24 mouse cellular contexts compared by ENCODE assay signal in genomic region chr6:137525769-137526168, GRCm38 (mm10).
DNase-seq lines count a peak whose midpoint lies in the region; ATAC-seq and TF ChIP-seq lines count a peak whose summit lies in the region.
"Had no signal": no experiment of that assay in that cellular context is flagged by ENCODE, and none has a peak within 500 bp of the region (broad histone marks: within the 10 kb centered on the region; RNA-seq: fewer than 3 reads in every experiment).

No protein-coding gene starts in this region.

- WGBS in hindbrain, embryonic 11.5 days: 18% methylated on average over 3 of the region's 3 CpGs
- WGBS in hindbrain, postnatal 0 days: 19% methylated on average over 3 of the region's 3 CpGs
- under 1% methylated on average over 3 of the region's 3 CpGs for WGBS in midbrain, embryonic 13.5 days

- TF ChIP-seq CTCF in hindbrain, postnatal 0 days (IDR thresholded peaks at IDR 0.05; ENCODE audit: low read depth): no peak
- TF ChIP-seq CTCF in layer of hippocampus, adult 2 months (conservative IDR thresholded peaks at IDR 0.05): no peak

- H3K36me3 ChIP-seq in hindbrain, embryonic 11.5 days (ENCODE audit: control insufficient read depth, insufficient read depth, low read length): no peaks in the 10 kb centered on the region
- H3K36me3 ChIP-seq in hindbrain, postnatal 0 days (ENCODE audit: insufficient read depth, low read length): no peaks in the 10 kb centered on the region
- no peaks in the 10 kb centered on the region for H3K36me3 ChIP-seq in midbrain, embryonic 13.5 days

- H3K27me3 ChIP-seq in hindbrain, embryonic 11.5 days (ENCODE audit: control insufficient read depth, insufficient read depth, low read length): no peaks in the 10 kb centered on the region
- no peaks in the 10 kb centered on the region for H3K27me3 ChIP-seq in hindbrain, postnatal 0 days (ENCODE audit: insufficient read depth, low read length)
- no peaks in the 10 kb centered on the region for H3K27me3 ChIP-seq in midbrain, embryonic 13.5 days
- H3K27me3 ChIP-seq: heart, embryonic 12.5 days; Patski had no signal

- no peaks in the 10 kb centered on the region for H3K4me1 ChIP-seq in hindbrain, embryonic 11.5 days (replicated peaks; ENCODE audit: control insufficient read depth, insufficient read depth, low read length)
- no peaks in the 10 kb centered on the region for H3K4me1 ChIP-seq in hindbrain, postnatal 0 days (ENCODE audit: insufficient read depth, low read length)
- H3K4me1 ChIP-seq in midbrain, embryonic 13.5 days (replicated peaks): peaks cover 12% of the 10 kb centered on the region

- no peak overlapping the region for H3K4me3 ChIP-seq in hindbrain, embryonic 11.5 days (ENCODE audit: low read depth, low read length)
- no peak overlapping the region for H3K4me3 ChIP-seq in hindbrain, postnatal 0 days (ENCODE audit: low read length)
- H3K4me3 ChIP-seq in midbrain, embryonic 13.5 days (replicated peaks): no peak overlapping the region
- H3K4me3 ChIP-seq in layer of hippocampus, adult 2 months: no peak overlapping the region
- H3K4me3 ChIP-seq: heart, embryonic 12.5 days; left cerebral cortex, adult 2 months; myocyte had no signal

- no peak overlapping the region for H3K4me2 ChIP-seq in hindbrain, embryonic 11.5 days (replicated peaks; ENCODE audit: low read depth, low read length)
- H3K4me2 ChIP-seq in hindbrain, postnatal 0 days (ENCODE audit: low read depth, low read length): no peak overlapping the region
- H3K4me2 ChIP-seq in midbrain, embryonic 13.5 days (replicated peaks): no peak overlapping the region
- H3K4me2 ChIP-seq: heart, embryonic 12.5 days; liver, embryonic 11.5 days had no signal

- intact Hi-C loops in left cerebral cortex, postnatal 10 days (cut with DNase I): loop anchor here (10.0 kb wide), 1 partner anchor 119 kb away; no protein-coding TSS in a partner anchor

- ATAC-seq in hindbrain, embryonic 11.5 days (ENCODE audit: low FRiP score): peak; percentile 71; the same call in 1 of the 2 replicates
- ATAC-seq in hindbrain, postnatal 0 days: no peak
- ATAC-seq in midbrain, embryonic 13.5 days: peak; percentile 79
- ATAC-seq: inflammation-experienced regulatory T-cells, adult 6 months; Patski had no signal

- no peaks in the 10 kb centered on the region for H3K9me3 ChIP-seq in hindbrain, embryonic 11.5 days (ENCODE audit: control insufficient read depth, low read length)
- no peaks in the 10 kb centered on the region for H3K9me3 ChIP-seq in hindbrain, postnatal 0 days (ENCODE audit: low read length)
- no peaks in the 10 kb centered on the region for H3K9me3 ChIP-seq in midbrain, embryonic 13.5 days
- H3K9me3 ChIP-seq: heart, embryonic 12.5 days had no signal

- no peak overlapping the region for H3K9ac ChIP-seq in hindbrain, embryonic 11.5 days (ENCODE audit: low read depth, low read length)
- no peak overlapping the region for H3K9ac ChIP-seq in hindbrain, postnatal 0 days (replicated peaks; ENCODE audit: low read length)
- no peak overlapping the region for H3K9ac ChIP-seq in midbrain, embryonic 13.5 days (replicated peaks)
- H3K9ac ChIP-seq: heart, embryonic 12.5 days had no signal

- DNase-seq in embryo, embryonic 10 days (ENCODE audit: low spot score): peak; percentile 34
- DNase-seq in embryo, embryonic 9.5 days (ENCODE audit: extremely low spot score): no peak
- DNase-seq in hindbrain, embryonic 11.5 days (ENCODE audit: low spot score): no peak
- no peak for DNase-seq in hindbrain, postnatal 0 days (ENCODE audit: low spot score)
- no peak for DNase-seq in left cerebral cortex, postnatal 10 days (ENCODE audit: extremely low spot score in 1 of 2, low spot score in 2 of 2)
- DNase-seq in layer of hippocampus, adult 2 months (ENCODE audit: low spot score in 2 of 2): no peak
- DNase-seq in Muller cell, postnatal 12 days (ENCODE audit: inconsistent ontology term): no peak
- DNase-seq: adrenal gland, postnatal 14 days; cerebellum, adult 11 months; embryo, embryonic 11 days; kidney, adult 9 months; kidney, postnatal 25 days; layer of hippocampus, adult 9-11 months; lung, adult 18-20 months; lung, postnatal 14 days; right cerebral cortex, adult 18-20 months; thymus, postnatal 14 days had no signal

- no peak overlapping the region for H3K27ac ChIP-seq in hindbrain, embryonic 11.5 days (ENCODE audit: low read depth, low read length)
- H3K27ac ChIP-seq in hindbrain, postnatal 0 days: no peak overlapping the region
- H3K27ac ChIP-seq in midbrain, embryonic 13.5 days: no peak overlapping the region
- H3K27ac ChIP-seq in layer of hippocampus, adult 2 months: no peak overlapping the region
- H3K27ac ChIP-seq: left cerebral cortex, adult 2 months had no signal
